Mouse (Mus musculus): ENCODE measurements around the gene C1rl. TPM values are rescaled to one million over a fixed set of nuclear protein-coding genes. Genes with fewer than 3 reads are reported as not detected.

The C1rl gene
- polyA plus RNA-seq, 1 experiment, result 0.20 TPM

- Histone ChIP-seq H3K27ac (ENCODE audit: insufficient read depth, low read length) (no peak overlapping the region), H3K27me3 (ENCODE audit: control insufficient read depth, insufficient read depth, low read length) (no peaks in the 10 kb centered on the region), H3K4me3 (replicated peaks; ENCODE audit: insufficient read depth, low read depth, low read length) (no peak overlapping the region), H3K4me1 (ENCODE audit: control insufficient read depth, insufficient read depth, low read length) (no peaks in the 10 kb centered on the region)
- TF ChIP-seq POLR2A (IDR thresholded peaks at IDR 0.05; ENCODE audit: borderline replicate concordance, insufficient read depth, low read length) (no peak), CTCF (IDR thresholded peaks at IDR 0.05; ENCODE audit: borderline replicate concordance, insufficient read depth, low read depth, low read length) (no peak)
- no peak for DNase-seq
- WGBS, result 60% methylated on average over 7 of the region's 7 CpGs
These were observed 16.7 kb upstream of the C1rl start for GRCm38 (mm10) chr6:124476216-124476615.

- H3K4me1 ChIP-seq (ENCODE audit: control insufficient read depth, insufficient read depth, low read length), result no peaks in the 10 kb centered on the region
- H3K27me3 ChIP-seq (ENCODE audit: control insufficient read depth, insufficient read depth, low read length), result no peaks in the 10 kb centered on the region
- H3K27ac ChIP-seq (ENCODE audit: insufficient read depth, low read length), result no peak overlapping the region
- TF ChIP-seq POLR2A (IDR thresholded peaks at IDR 0.05; ENCODE audit: borderline replicate concordance, insufficient read depth, low read length) (no peak), CTCF (IDR thresholded peaks at IDR 0.05; ENCODE audit: borderline replicate concordance, insufficient read depth, low read depth, low read length) (no peak)
- H3K4me3 ChIP-seq (replicated peaks; ENCODE audit: insufficient read depth, low read depth, low read length), result no peak overlapping the region
- DNase-seq, result no peak
- 85% methylated on average over 11 of the region's 11 CpGs for WGBS
These were observed 16.1 kb upstream of the C1rl start for GRCm38 (mm10) chr6:124476796-124477195.

- DNase-seq, result no peak
- Histone ChIP-seq H3K4me3 (replicated peaks; ENCODE audit: insufficient read depth, low read depth, low read length) (no peak overlapping the region), H3K27ac (ENCODE audit: insufficient read depth, low read length) (no peak overlapping the region), H3K4me1 (ENCODE audit: control insufficient read depth, insufficient read depth, low read length) (no peaks in the 10 kb centered on the region), H3K27me3 (ENCODE audit: control insufficient read depth, insufficient read depth, low read length) (no peaks in the 10 kb centered on the region)
- 62% methylated on average over 5 of the region's 5 CpGs for whole genome bisulfite sequencing
- TF ChIP-seq POLR2A (IDR thresholded peaks at IDR 0.05; ENCODE audit: borderline replicate concordance, insufficient read depth, low read length), result no peak
- no peak for TF ChIP-seq CTCF (IDR thresholded peaks at IDR 0.05; ENCODE audit: borderline replicate concordance, insufficient read depth, low read depth, low read length)
These were observed 15.7 kb upstream of the C1rl start for GRCm38 (mm10) chr6:124477221-124477655.

- TF ChIP-seq POLR2A (IDR thresholded peaks at IDR 0.05; ENCODE audit: borderline replicate concordance, insufficient read depth, low read length) (no peak), CTCF (IDR thresholded peaks at IDR 0.05; ENCODE audit: borderline replicate concordance, insufficient read depth, low read depth, low read length) (no peak)
- no peak overlapping the region for H3K27ac ChIP-seq (ENCODE audit: insufficient read depth, low read length)
- 73% methylated on average over 17 of the region's 17 CpGs for WGBS
These were observed 14.8 kb upstream of the C1rl start for GRCm38 (mm10) chr6:124477922-124478651.

GRCm38 (mm10) chr6:124478874-124479572, 13.9 kb upstream of the C1rl start:
- TF ChIP-seq CTCF (IDR thresholded peaks at IDR 0.05; ENCODE audit: borderline replicate concordance, insufficient read depth, low read depth, low read length) (no peak), POLR2A (IDR thresholded peaks at IDR 0.05; ENCODE audit: borderline replicate concordance, insufficient read depth, low read length) (no peak)
- 90% methylated on average over 3 of the region's 3 CpGs for WGBS

More at GRCm38 (mm10) chr6:124477922-124478651, 14.8 kb upstream of the C1rl start:
- no peaks in the 10 kb centered on the region for H3K4me1 ChIP-seq (ENCODE audit: control insufficient read depth, insufficient read depth, low read length)
- no peak for DNase-seq
- no peak overlapping the region for H3K4me3 ChIP-seq (replicated peaks; ENCODE audit: insufficient read depth, low read depth, low read length)
- no peaks in the 10 kb centered on the region for H3K27me3 ChIP-seq (ENCODE audit: control insufficient read depth, insufficient read depth, low read length)

GRCm38 (mm10) chr6:124479573-124479930, 13.4 kb upstream of the C1rl start:
- H3K4me3 ChIP-seq (replicated peaks; ENCODE audit: insufficient read depth, low read depth, low read length), result no peak overlapping the region
- no peak for DNase-seq
- WGBS, result 93% methylated on average over 3 of the region's 3 CpGs

More at GRCm38 (mm10) chr6:124478874-124479572, 13.9 kb upstream of the C1rl start:
- H3K27ac ChIP-seq (ENCODE audit: insufficient read depth, low read length), result no peak overlapping the region
- no peaks in the 10 kb centered on the region for H3K27me3 ChIP-seq (ENCODE audit: control insufficient read depth, insufficient read depth, low read length)
- no peaks in the 10 kb centered on the region for H3K4me1 ChIP-seq (ENCODE audit: control insufficient read depth, insufficient read depth, low read length)
- no peak overlapping the region for H3K4me3 ChIP-seq (replicated peaks; ENCODE audit: insufficient read depth, low read depth, low read length)
- DNase-seq, result no peak

GRCm38 (mm10) chr6:124480295-124480694, 12.6 kb upstream of the C1rl start:
- WGBS, result 41% methylated on average over 4 of the region's 4 CpGs
- peak in 1 of 2 experiments; percentile 50 for DNase-seq
- Histone ChIP-seq H3K27me3 (ENCODE audit: control insufficient read depth, insufficient read depth, low read length) (no peaks in the 10 kb centered on the region), H3K4me1 (ENCODE audit: control insufficient read depth, insufficient read depth, low read length) (no peaks in the 10 kb centered on the region), H3K4me3 (replicated peaks; ENCODE audit: insufficient read depth, low read depth, low read length) (no peak overlapping the region), H3K27ac (ENCODE audit: insufficient read depth, low read length) (no peak overlapping the region)
- no peak for TF ChIP-seq CTCF (IDR thresholded peaks at IDR 0.05; ENCODE audit: borderline replicate concordance, insufficient read depth, low read depth, low read length)
- no peak for TF ChIP-seq POLR2A (IDR thresholded peaks at IDR 0.05; ENCODE audit: borderline replicate concordance, insufficient read depth, low read length)

More at GRCm38 (mm10) chr6:124479573-124479930, 13.4 kb upstream of the C1rl start:
- Histone ChIP-seq H3K4me1 (ENCODE audit: control insufficient read depth, insufficient read depth, low read length) (no peaks in the 10 kb centered on the region), H3K27ac (ENCODE audit: insufficient read depth, low read length) (no peak overlapping the region), H3K27me3 (ENCODE audit: control insufficient read depth, insufficient read depth, low read length) (no peaks in the 10 kb centered on the region)
- no peak for TF ChIP-seq CTCF (IDR thresholded peaks at IDR 0.05; ENCODE audit: borderline replicate concordance, insufficient read depth, low read depth, low read length)
- TF ChIP-seq POLR2A (IDR thresholded peaks at IDR 0.05; ENCODE audit: borderline replicate concordance, insufficient read depth, low read length), result no peak
